Mouse (Mus musculus) intestine, postnatal 0 days (tissue): ENCODE data around the gene Kcnn1. TPM values are rescaled to one million over a fixed set of nuclear protein-coding genes. Genes with fewer than 3 reads are reported as not detected.
A peak's percentile ranks its signal among the peaks of the same experiment; 100 is the strongest.

Source experiments
- ATAC-seq: fragments of 200-750 bp; cut with Nextera tagmentation; 2 replicates; pipeline ENCODE4 v1.8.0; 2017; ENCODE audit warnings: mild to moderate bottlenecking, moderate TSS enrichment, moderate library complexity
- H3K27ac ChIP-seq: fragments of 300-500 bp; sonication (generic); 2 replicates; pipeline ENCODE4 v1.5.1; 2014; ENCODE audit warnings: mild to moderate bottlenecking, low read depth, low read length, moderate library complexity
- H3K27me3 ChIP-seq: fragments of 300-500 bp; sonication (generic); replicated peaks from 2 replicates; pipeline ENCODE4 v1.6.1; 2014; ENCODE audit warnings: low read length, mixed read lengths; ENCODE audit not compliant: control insufficient read depth, insufficient read depth
- H3K36me3 ChIP-seq: fragments of 300-500 bp; sonication (generic); 2 replicates; pipeline ENCODE4 v1.6.1; 2014; ENCODE audit warnings: mild to moderate bottlenecking, moderate library complexity; ENCODE audit not compliant: control insufficient read depth, insufficient read depth
- H3K4me1 ChIP-seq: fragments of 300-500 bp; sonication (generic); replicated peaks from 2 replicates; pipeline ENCODE4 v1.6.1; 2014; ENCODE audit warnings: antibody characterized with exemption, low read length, mixed read lengths; ENCODE audit not compliant: control insufficient read depth, insufficient read depth
- H3K4me2 ChIP-seq: fragments of 300-500 bp; sonication (generic); replicated peaks from 2 replicates; pipeline ENCODE4 v1.6.1; 2014; ENCODE audit warnings: low read depth, mild to moderate bottlenecking, moderate library complexity
- H3K4me3 ChIP-seq: fragments of 300-500 bp; sonication (generic); 2 replicates; pipeline ENCODE4 v1.5.1; 2014; ENCODE audit warnings: low read depth, low read length
- H3K9ac ChIP-seq: fragments of 300-500 bp; sonication (generic); 2 replicates; pipeline ENCODE4 v1.6.1; 2014; ENCODE audit warnings: mild to moderate bottlenecking, low read depth, low read length
- H3K9me3 ChIP-seq: fragments of 300-500 bp; sonication (generic); 2 replicates; pipeline ENCODE4 v1.6.1; 2016; ENCODE audit warnings: mixed run types; ENCODE audit not compliant: control insufficient read depth
- CTCF ChIP-seq: sonication (generic); IDR thresholded peaks from 2 replicates; pipeline ENCODE4 v1.5.1; 2016; ENCODE audit warnings: low read depth, mild to moderate bottlenecking, control low read depth, antibody characterized with exemption, moderate library complexity
- WGBS: fragments of 180-500 bp; shearing (Covaris S2); extraction: QIAGEN DNeasy Blood & Tissue Kit; methylation state at CpG from one replicate; pipeline ENCODE4 v1.1.7; 2014; 5-methylcytosine and 5-hydroxymethylcytosine counted together
- polyA plus RNA-seq: library from polyadenylated mRNA; unstranded; fragments of >200 nt; fragmentation: Nextera tagmentation; extraction: Ambion mirVana; gene quantifications from 2 replicates; pipeline ENCODE4 v1.2.1, GENCODE M21; 2015

Kcnn1 gene
- polyA plus RNA-seq, 1 experiment from 2014 or later: 0.30 TPM

DNA sequence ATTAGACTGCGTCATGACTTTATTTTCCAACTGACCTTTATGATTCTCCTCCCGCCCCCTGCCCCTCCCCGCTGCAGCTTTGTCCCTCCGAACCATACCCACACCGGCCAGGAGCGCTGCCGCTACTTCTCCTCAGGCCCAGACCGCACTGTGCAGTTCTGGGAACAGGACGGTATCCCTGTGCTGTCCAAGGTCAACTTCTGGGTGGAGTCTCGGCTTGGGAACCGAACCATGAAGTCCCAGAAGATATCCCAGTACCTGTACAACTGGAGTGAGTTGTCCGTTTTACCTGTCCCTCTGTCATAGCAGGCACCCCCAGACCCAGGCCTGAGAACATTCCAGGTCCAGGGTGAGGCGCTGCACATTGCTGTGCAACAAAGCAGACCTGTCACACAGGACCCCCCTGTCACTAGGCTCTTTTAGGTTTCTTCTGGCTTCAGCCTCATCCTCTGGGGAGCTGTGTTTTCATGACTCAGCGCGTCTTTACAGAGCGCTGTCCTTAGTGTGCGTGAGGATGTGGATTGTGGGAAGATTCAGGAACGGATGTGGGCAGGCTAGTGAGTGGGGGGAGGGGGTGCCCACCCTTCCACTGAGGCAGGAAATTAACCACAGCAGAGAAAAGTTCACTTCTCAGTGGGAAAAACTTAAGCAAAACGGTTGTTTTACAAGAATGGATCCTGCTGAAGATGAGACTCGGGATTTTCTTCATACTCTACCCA, 51.9 kb downstream of the Kcnn1 start:
- no peak for TF ChIP-seq CTCF
- Histone ChIP-seq H3K4me3 (no peak overlapping the region), H3K9ac (no peak overlapping the region), H3K36me3 (no peaks in the 10 kb centered on the region), H3K4me1 (no peaks in the 10 kb centered on the region), H3K27ac (no peak overlapping the region), H3K27me3 (no peaks in the 10 kb centered on the region; the same call in 1 of the 2 replicates), H3K4me2 (no peak overlapping the region), H3K9me3 (no peaks in the 10 kb centered on the region)
- no peak for ATAC-seq
- WGBS: 68% methylated on average over 20 of the region's 20 CpGs

DNA sequence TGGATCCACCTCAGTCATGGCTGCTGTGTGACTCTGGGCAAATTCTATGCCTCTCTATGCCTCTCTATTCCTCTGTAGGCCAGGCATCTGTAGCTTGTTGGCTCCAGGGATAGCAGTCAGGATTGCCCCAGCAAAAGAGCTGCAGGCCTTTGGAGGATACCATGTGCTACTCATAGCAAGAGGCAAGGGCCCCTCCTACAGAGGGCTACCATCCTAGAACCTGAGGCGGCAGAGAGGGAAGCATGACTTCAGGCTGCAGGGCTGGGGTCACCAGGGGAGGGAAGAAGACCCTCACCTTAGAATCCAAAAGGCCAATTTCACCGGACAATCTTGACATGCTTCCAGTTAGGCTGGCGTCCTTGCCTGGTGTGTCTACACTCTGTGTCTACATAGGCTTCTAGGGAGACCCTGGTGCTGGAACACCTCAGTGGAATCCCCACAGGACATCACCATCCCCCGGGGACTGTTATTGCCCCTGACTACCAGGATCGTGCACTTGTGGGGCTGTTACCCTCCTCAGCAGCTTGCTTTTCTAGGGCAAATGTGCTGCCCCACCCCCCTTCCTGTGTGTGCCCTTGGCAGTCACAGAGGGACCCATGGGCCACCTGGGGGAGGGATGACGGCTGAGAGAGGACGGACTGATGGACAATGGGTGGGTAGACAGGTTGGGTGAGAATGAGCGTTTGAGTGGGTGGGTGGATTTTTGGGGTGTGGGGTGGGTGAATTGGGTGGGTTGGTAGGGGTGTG, 53.9 kb downstream of the Kcnn1 start:
- ATAC-seq: no peak
- Histone ChIP-seq H3K9me3 (no peaks in the 10 kb centered on the region), H3K27ac (no peak overlapping the region), H3K4me2 (no peak overlapping the region), H3K4me1 (0 out of 2 replicates have a peak, but pooled peaks cover 3% of the 10 kb centered on the region), H3K9ac (no peak overlapping the region), H3K36me3 (no peaks in the 10 kb centered on the region), H3K27me3 (no peaks in the 10 kb centered on the region; the same call in 1 of the 2 replicates), H3K4me3 (no peak overlapping the region)
- WGBS: 82% methylated on average over 8 of the region's 8 CpGs
- TF ChIP-seq CTCF: no peak

- Histone ChIP-seq H3K9ac (no peak within 1 kb of the TSS), H3K27me3 (no peaks in the 10 kb centered on the region), H3K4me3 (no peak within 1 kb of the TSS), H3K27ac (no peak within 1 kb of the TSS), H3K4me1 (0 out of 2 replicates have a peak, but pooled peaks cover 3% of the 10 kb centered on the region), H3K4me2 (no peak within 1 kb of the TSS), H3K9me3 (no peaks in the 10 kb centered on the region), H3K36me3 (no peaks in the 10 kb centered on the region)
- no peak for ATAC-seq
- 59% methylated on average over 5 of the region's 5 CpGs for WGBS
- no peak for TF ChIP-seq CTCF
These were observed 54.8 kb downstream of the Kcnn1 start, which contains the start of gene Il12rb1 for GRCm38 (mm10) chr8:70808239-70808638. Gene Il12rb1 (plus strand): TSS chr8:70808449.

GRCm38 (mm10) chr8:70807304-70807703, 55.8 kb downstream of the Kcnn1 start:
- WGBS: 44% methylated on average over 1 of the region's 1 CpGs
- H3K9ac ChIP-seq: no peak overlapping the region
- H3K36me3 ChIP-seq: no peaks in the 10 kb centered on the region
- 0 out of 2 replicates have a peak, but pooled peaks cover 3% of the 10 kb centered on the region for H3K4me1 ChIP-seq
- H3K9me3 ChIP-seq: no peaks in the 10 kb centered on the region
- H3K4me2 ChIP-seq: no peak overlapping the region
- no peak overlapping the region for H3K27ac ChIP-seq
- H3K4me3 ChIP-seq: no peak overlapping the region
- no peak for ATAC-seq
- no peaks in the 10 kb centered on the region for H3K27me3 ChIP-seq
- no peak for TF ChIP-seq CTCF

DNA sequence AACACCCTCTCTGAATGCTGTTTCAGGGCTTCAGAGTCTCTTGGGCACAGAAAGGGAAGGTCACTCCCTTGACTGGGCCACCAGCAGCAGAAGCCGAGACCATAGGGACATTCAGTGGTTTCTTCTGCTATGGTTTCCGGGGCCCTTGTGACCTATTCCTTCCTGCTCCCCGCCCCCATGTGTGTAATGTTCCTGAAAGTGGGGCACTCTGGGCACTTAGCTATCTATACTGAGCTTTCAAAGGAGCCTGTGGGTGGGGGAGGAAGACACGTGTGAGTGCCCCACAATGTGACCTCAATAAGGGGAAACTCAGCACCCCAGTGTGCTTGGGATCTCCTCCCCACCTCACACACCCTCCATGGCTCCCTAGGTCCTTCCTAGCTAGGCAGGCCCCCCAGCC, 56.5 kb downstream of the Kcnn1 start:
- WGBS: 72% methylated on average over 4 of the region's 4 CpGs
- Histone ChIP-seq H3K4me1 (0 out of 2 replicates have a peak, but pooled peaks cover 3% of the 10 kb centered on the region), H3K9me3 (no peaks in the 10 kb centered on the region), H3K27me3 (no peaks in the 10 kb centered on the region), H3K4me2 (no peak overlapping the region), H3K4me3 (no peak overlapping the region), H3K27ac (no peak overlapping the region), H3K36me3 (no peaks in the 10 kb centered on the region), H3K9ac (no peak overlapping the region)
- no peak for TF ChIP-seq CTCF
- no peak for ATAC-seq

- Histone ChIP-seq H3K4me2 (peak within 1 kb of the TSS; percentile 97), H3K4me1 (0 out of 2 replicates have a peak, but pooled peaks cover 3% of the 10 kb centered on the region), H3K27me3 (no peaks in the 10 kb centered on the region), H3K9me3 (no peaks in the 10 kb centered on the region), H3K27ac (peak within 1 kb of the TSS; percentile 22; the same call in 1 of the 2 replicates), H3K9ac (peak within 1 kb of the TSS; percentile 31; the same call in 1 of the 2 replicates), H3K36me3 (no peaks in the 10 kb centered on the region), H3K4me3 (peak within 1 kb of the TSS; percentile 54)
- TF ChIP-seq CTCF: no peak
- 1% methylated on average over 45 of the region's 45 CpGs for WGBS
- ATAC-seq: peak; percentile 83
These were observed 58.4 kb downstream of the Kcnn1 start, which contains the start of gene Mast3 for GRCm38 (mm10) chr8:70804481-70805206. Gene Mast3 (minus strand): TSS chr8:70805054.
